Mouse (Mus musculus): ENCODE measurements at regions not wholly inside any gene's neighbourhood (a gene's known extent, or its start where the extent isn't known, plus 50 kb on each side); places are given as distances from the start of the nearest gene placed in this dataset.

DNA sequence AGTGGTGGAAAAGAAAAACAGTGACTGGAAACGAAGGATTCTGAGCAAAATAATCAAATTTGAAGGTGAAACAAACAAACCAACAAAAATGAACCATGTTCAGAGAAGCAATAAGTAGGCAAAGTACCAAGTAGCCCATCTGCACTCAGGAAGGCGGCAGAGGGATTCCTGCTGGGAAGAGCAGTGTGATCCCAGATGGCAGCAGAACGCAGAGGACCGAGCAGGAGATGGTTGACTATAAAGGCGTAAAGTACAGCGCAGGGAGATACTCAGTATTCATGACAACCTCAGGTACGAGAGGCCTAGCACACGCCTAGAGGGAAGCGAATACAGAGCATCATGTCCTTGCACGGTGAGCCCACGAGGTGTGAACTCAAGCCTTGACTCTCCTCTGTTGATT is 203.2 kb upstream of the Tas2r119 start:
- TF ChIP-seq EP300 (IDR thresholded peaks at IDR 0.05) = no peak
- no peak for TF ChIP-seq CTCF (IDR thresholded peaks at IDR 0.05)

Data from lung, postnatal 0 days (tissue).